Mouse (Mus musculus) lung, postnatal 0 days (tissue): ENCODE measurements around the gene March8.

Source experiments
- CTCF ChIP-seq: IDR thresholded peaks from 2 replicates; pipeline ENCODE4 v1.5.1; 2016; ENCODE audit warnings: antibody characterized with exemption, mild to moderate bottlenecking
- EP300 ChIP-seq: IDR thresholded peaks from 2 replicates; pipeline ENCODE4 v1.6.1; 2016; ENCODE audit warnings: antibody characterized with exemption, mild to moderate bottlenecking, control low read depth

DNA sequence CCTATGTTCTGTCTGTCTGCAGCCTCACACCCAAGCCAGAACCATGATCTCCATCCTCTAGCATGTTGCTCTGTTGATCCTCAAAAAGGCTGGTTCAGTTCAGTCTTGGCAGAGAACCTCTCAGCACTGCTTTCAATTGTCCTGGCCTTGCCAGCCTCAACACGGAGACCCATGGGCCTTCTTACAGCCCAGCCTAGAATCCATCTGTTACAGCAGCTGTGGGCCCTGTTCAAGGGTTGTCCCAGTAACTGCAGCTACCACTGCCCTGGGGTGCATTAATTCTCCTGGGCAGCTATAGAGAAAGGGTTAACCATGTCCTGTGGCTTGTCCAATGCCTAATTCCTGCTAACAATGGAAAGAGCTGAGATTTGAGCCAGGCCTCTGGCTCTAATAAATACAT is 80.7 kb downstream of the March8 start:
- TF ChIP-seq CTCF: no peak
- no peak for TF ChIP-seq EP300
